Mouse (Mus musculus): ENCODE results near the gene Sostdc1. TPM values are rescaled to one million over a fixed set of nuclear protein-coding genes. Genes with fewer than 3 reads are reported as not detected.

Gene Sostdc1
- polyA plus RNA-seq, 1 experiment from 2014 or later: 36.1 TPM

GRCm38 (mm10) chr12:36313015-36313414 lies 924 bp upstream of the Sostdc1 start:
- Histone ChIP-seq H3K4me3 (ENCODE audit: low read length) (no peak overlapping the region), H3K27me3 (replicated peaks; ENCODE audit: control insufficient read depth, insufficient read depth, low read length) (no peaks in the 10 kb centered on the region), H3K9ac (ENCODE audit: low read depth, low read length) (no peak overlapping the region), H3K4me1 (ENCODE audit: control insufficient read depth, insufficient read depth, low read depth, low read length) (peaks cover 8% of the 10 kb centered on the region), H3K27ac (ENCODE audit: low read depth, low read length) (no peak overlapping the region), H3K36me3 (ENCODE audit: control insufficient read depth, insufficient read depth, low read length) (no peaks in the 10 kb centered on the region), H3K4me2 (ENCODE audit: low read length) (no peak overlapping the region), H3K9me3 (ENCODE audit: control insufficient read depth, low read length) (no peaks in the 10 kb centered on the region)
- 30% methylated on average over 2 of the region's 2 CpGs for WGBS
- ATAC-seq: no peak

GRCm38 (mm10) chr12:36314446-36314845 lies 507 bp downstream of the Sostdc1 start:
- 62% methylated on average over 7 of the region's 7 CpGs for WGBS
- no peak overlapping the region for H3K9ac ChIP-seq (ENCODE audit: low read depth, low read length)
- peaks cover 8% of the 10 kb centered on the region for H3K4me1 ChIP-seq (ENCODE audit: control insufficient read depth, insufficient read depth, low read depth, low read length)
- H3K9me3 ChIP-seq (ENCODE audit: control insufficient read depth, low read length): no peaks in the 10 kb centered on the region
- no peaks in the 10 kb centered on the region; the same call in 1 of the 2 replicates for H3K27me3 ChIP-seq (replicated peaks; ENCODE audit: control insufficient read depth, insufficient read depth, low read length)
- no peak overlapping the region for H3K27ac ChIP-seq (ENCODE audit: low read depth, low read length)
- H3K4me2 ChIP-seq (ENCODE audit: low read length): peak overlapping the region; percentile 47
- peak overlapping the region; percentile 21 for H3K4me3 ChIP-seq (ENCODE audit: low read length)
- no peak for ATAC-seq
- no peaks in the 10 kb centered on the region for H3K36me3 ChIP-seq (ENCODE audit: control insufficient read depth, insufficient read depth, low read length)

GRCm38 (mm10) chr12:36315527-36315926 lies 1.6 kb downstream of the Sostdc1 start:
- no peaks in the 10 kb centered on the region for H3K9me3 ChIP-seq (ENCODE audit: control insufficient read depth, low read length)

GRCm38 (mm10) chr12:36316056-36316455 lies 2.1 kb downstream of the Sostdc1 start:
- peaks cover 8% of the 10 kb centered on the region for H3K4me1 ChIP-seq (ENCODE audit: control insufficient read depth, insufficient read depth, low read depth, low read length)
- no peaks in the 10 kb centered on the region for H3K9me3 ChIP-seq (ENCODE audit: control insufficient read depth, low read length)
- H3K4me2 ChIP-seq (ENCODE audit: low read length): no peak overlapping the region
- H3K9ac ChIP-seq (ENCODE audit: low read depth, low read length): no peak overlapping the region
- no peak for ATAC-seq
- H3K27ac ChIP-seq (ENCODE audit: low read depth, low read length): no peak overlapping the region
- no peak overlapping the region for H3K4me3 ChIP-seq (ENCODE audit: low read length)
- WGBS: 48% methylated on average over 3 of the region's 3 CpGs
- H3K27me3 ChIP-seq (replicated peaks; ENCODE audit: control insufficient read depth, insufficient read depth, low read length): no peaks in the 10 kb centered on the region; the same call in 1 of the 2 replicates
- no peaks in the 10 kb centered on the region for H3K36me3 ChIP-seq (ENCODE audit: control insufficient read depth, insufficient read depth, low read length)

More at GRCm38 (mm10) chr12:36315527-36315926, 1.6 kb downstream of the Sostdc1 start:
- H3K4me3 ChIP-seq (ENCODE audit: low read length): peak overlapping the region; percentile 9; the same call in 1 of the 2 replicates
- H3K4me1 ChIP-seq (ENCODE audit: control insufficient read depth, insufficient read depth, low read depth, low read length): peaks cover 8% of the 10 kb centered on the region
- H3K27ac ChIP-seq (ENCODE audit: low read depth, low read length): no peak overlapping the region
- ATAC-seq: no peak
- H3K4me2 ChIP-seq (ENCODE audit: low read length): no peak overlapping the region
- no peak overlapping the region for H3K9ac ChIP-seq (ENCODE audit: low read depth, low read length)
- H3K36me3 ChIP-seq (ENCODE audit: control insufficient read depth, insufficient read depth, low read length): no peaks in the 10 kb centered on the region
- 83% methylated on average over 3 of the region's 3 CpGs for WGBS
- H3K27me3 ChIP-seq (replicated peaks; ENCODE audit: control insufficient read depth, insufficient read depth, low read length): no peaks in the 10 kb centered on the region; the same call in 1 of the 2 replicates

- no peaks in the 10 kb centered on the region for H3K9me3 ChIP-seq (ENCODE audit: control insufficient read depth, low read length)
- H3K27me3 ChIP-seq (replicated peaks; ENCODE audit: control insufficient read depth, insufficient read depth, low read length): no peaks in the 10 kb centered on the region; the same call in 1 of the 2 replicates
- no peak overlapping the region; the same call in 1 of the 2 replicates for H3K27ac ChIP-seq (ENCODE audit: low read depth, low read length)
- peak overlapping the region; percentile 54 for H3K4me3 ChIP-seq (ENCODE audit: low read length)
- ATAC-seq: peak; percentile 93
- H3K4me1 ChIP-seq (ENCODE audit: control insufficient read depth, insufficient read depth, low read depth, low read length): peaks cover 8% of the 10 kb centered on the region
- H3K9ac ChIP-seq (ENCODE audit: low read depth, low read length): peak overlapping the region; percentile 60
- no peaks in the 10 kb centered on the region for H3K36me3 ChIP-seq (ENCODE audit: control insufficient read depth, insufficient read depth, low read length)
- peak overlapping the region; percentile 92 for H3K4me2 ChIP-seq (ENCODE audit: low read length)
- WGBS: 2% methylated on average over 30 of the region's 30 CpGs
Measured at GRCm38 (mm10) chr12:36317036-36317819, 3.3 kb downstream of the Sostdc1 start.

- Histone ChIP-seq H3K27ac (ENCODE audit: low read depth, low read length) (no peak overlapping the region), H3K4me1 (ENCODE audit: control insufficient read depth, insufficient read depth, low read depth, low read length) (peaks cover 8% of the 10 kb centered on the region), H3K27me3 (replicated peaks; ENCODE audit: control insufficient read depth, insufficient read depth, low read length) (no peaks in the 10 kb centered on the region; the same call in 1 of the 2 replicates), H3K9ac (ENCODE audit: low read depth, low read length) (no peak overlapping the region), H3K4me2 (ENCODE audit: low read length) (peak overlapping the region; percentile 92), H3K4me3 (ENCODE audit: low read length) (no peak overlapping the region), H3K36me3 (ENCODE audit: control insufficient read depth, insufficient read depth, low read length) (no peaks in the 10 kb centered on the region), H3K9me3 (ENCODE audit: control insufficient read depth, low read length) (no peaks in the 10 kb centered on the region)
- 20% methylated on average over 3 of the region's 3 CpGs for WGBS
- ATAC-seq: no peak
Measured at GRCm38 (mm10) chr12:36317820-36318135, 3.8 kb downstream of the Sostdc1 start.

- Histone ChIP-seq H3K9ac (ENCODE audit: low read depth, low read length) (no peak overlapping the region), H3K4me1 (ENCODE audit: control insufficient read depth, insufficient read depth, low read depth, low read length) (no peaks in the 10 kb centered on the region), H3K27ac (ENCODE audit: low read depth, low read length) (no peak overlapping the region), H3K9me3 (ENCODE audit: control insufficient read depth, low read length) (no peaks in the 10 kb centered on the region), H3K4me2 (ENCODE audit: low read length) (no peak overlapping the region), H3K4me3 (ENCODE audit: low read length) (no peak overlapping the region), H3K27me3 (replicated peaks; ENCODE audit: control insufficient read depth, insufficient read depth, low read length) (no peaks in the 10 kb centered on the region), H3K36me3 (ENCODE audit: control insufficient read depth, insufficient read depth, low read length) (no peaks in the 10 kb centered on the region)
- ATAC-seq: no peak
- WGBS: 93% methylated on average over 4 of the region's 4 CpGs
Measured at GRCm38 (mm10) chr12:36326101-36326521, 12.2 kb downstream of the Sostdc1 start.

- no peak overlapping the region for H3K4me3 ChIP-seq (ENCODE audit: low read length)
- no peaks in the 10 kb centered on the region for H3K9me3 ChIP-seq (ENCODE audit: control insufficient read depth, low read length)
- H3K4me1 ChIP-seq (ENCODE audit: control insufficient read depth, insufficient read depth, low read depth, low read length): no peaks in the 10 kb centered on the region
- no peaks in the 10 kb centered on the region for H3K27me3 ChIP-seq (replicated peaks; ENCODE audit: control insufficient read depth, insufficient read depth, low read length)
- no peak overlapping the region for H3K9ac ChIP-seq (ENCODE audit: low read depth, low read length)
- H3K27ac ChIP-seq (ENCODE audit: low read depth, low read length): no peak overlapping the region
- WGBS: 73% methylated on average over 1 of the region's 1 CpGs
- ATAC-seq: no peak
- H3K36me3 ChIP-seq (ENCODE audit: control insufficient read depth, insufficient read depth, low read length): no peaks in the 10 kb centered on the region
- no peak overlapping the region for H3K4me2 ChIP-seq (ENCODE audit: low read length)
Measured at GRCm38 (mm10) chr12:36332676-36333075, 18.7 kb downstream of the Sostdc1 start.

GRCm38 (mm10) chr12:36333837-36334281 lies 19.9 kb downstream of the Sostdc1 start:
- Histone ChIP-seq H3K4me2 (ENCODE audit: low read length) (no peak overlapping the region), H3K4me1 (ENCODE audit: control insufficient read depth, insufficient read depth, low read depth, low read length) (no peaks in the 10 kb centered on the region), H3K27me3 (replicated peaks; ENCODE audit: control insufficient read depth, insufficient read depth, low read length) (no peaks in the 10 kb centered on the region), H3K9me3 (ENCODE audit: control insufficient read depth, low read length) (no peaks in the 10 kb centered on the region), H3K27ac (ENCODE audit: low read depth, low read length) (no peak overlapping the region), H3K36me3 (ENCODE audit: control insufficient read depth, insufficient read depth, low read length) (no peaks in the 10 kb centered on the region), H3K9ac (ENCODE audit: low read depth, low read length) (no peak overlapping the region), H3K4me3 (ENCODE audit: low read length) (no peak overlapping the region)
- ATAC-seq: no peak
- whole genome bisulfite sequencing: 71% methylated on average over 9 of the region's 9 CpGs

Measured in hindbrain, embryonic 16.5 days (tissue).